Mouse (Mus musculus) embryo, embryonic 10 days (tissue): ENCODE results near the gene Slain1.
"Not testable (repeated sequence)": the region's sequence is repeated elsewhere in the genome, so short reads cannot be mapped to it uniquely, and the experiment has no call there.

Source experiments
- DNase-seq: peaks from one replicate; pipeline ENCODE4 v3.0.0-alpha.2; 2015; ENCODE audit warnings: low spot score

Gene Slain1

DNA sequence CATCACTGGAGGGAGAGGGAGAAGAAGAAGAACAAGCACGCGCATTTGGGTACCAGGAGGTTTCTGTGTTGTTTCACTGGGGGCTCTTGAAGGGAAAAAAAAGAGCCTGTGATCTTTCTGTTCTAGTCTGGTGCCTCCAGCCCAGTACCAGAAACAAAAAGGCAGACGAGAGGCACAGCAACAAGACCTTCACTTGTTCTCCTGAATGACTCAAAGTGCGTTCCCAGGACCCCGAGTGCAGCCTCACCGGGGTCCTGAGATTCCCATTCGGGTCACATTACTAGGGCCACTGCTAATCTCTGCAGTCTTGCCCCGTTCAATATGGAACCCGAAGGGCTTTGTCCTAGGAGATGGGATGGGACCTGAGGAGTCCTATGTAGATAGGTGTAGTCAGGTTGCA is 73.3 kb downstream of the Slain1 start:
- DNase-seq = no peak

DNA sequence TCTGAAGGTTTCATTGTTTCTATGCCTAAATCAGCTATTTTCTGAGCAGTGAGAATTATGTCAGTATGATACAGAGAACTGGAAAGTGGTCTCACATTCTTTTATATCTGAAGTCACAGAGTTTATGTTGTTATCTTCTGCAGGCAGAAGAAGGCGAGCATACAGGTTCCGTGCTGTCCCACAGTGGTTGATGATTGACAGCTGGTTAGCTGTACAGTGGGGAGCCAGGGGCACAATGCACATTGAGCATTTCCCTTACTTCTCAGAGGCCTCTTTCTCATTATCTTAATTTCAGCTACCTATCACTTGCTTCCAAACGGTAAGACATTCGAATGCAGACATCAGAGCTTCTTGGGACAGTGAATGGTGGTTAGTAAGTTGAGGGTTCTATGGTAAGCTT is 73.8 kb downstream of the Slain1 start:
- no peak for DNase-seq

DNA sequence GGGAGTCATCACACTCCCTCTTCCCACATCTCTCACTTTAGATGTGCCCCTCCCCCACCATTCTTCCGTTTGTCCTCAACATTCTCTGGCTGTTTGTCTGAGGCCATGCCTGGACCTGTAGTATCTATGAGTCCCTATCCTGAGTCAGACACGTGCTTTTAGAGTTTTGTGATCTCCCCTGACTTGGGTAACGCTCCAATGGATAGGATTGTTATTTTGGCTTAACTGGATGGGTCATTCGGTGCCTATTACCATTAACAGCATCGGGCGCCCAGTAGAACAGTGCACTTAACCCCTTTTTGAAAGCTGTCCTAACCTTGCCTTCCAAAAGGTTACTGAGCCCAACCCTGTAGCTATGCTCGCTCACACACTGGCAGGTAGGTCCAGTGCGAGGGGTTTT is 78.5 kb downstream of the Slain1 start:
- no peak for DNase-seq

DNA sequence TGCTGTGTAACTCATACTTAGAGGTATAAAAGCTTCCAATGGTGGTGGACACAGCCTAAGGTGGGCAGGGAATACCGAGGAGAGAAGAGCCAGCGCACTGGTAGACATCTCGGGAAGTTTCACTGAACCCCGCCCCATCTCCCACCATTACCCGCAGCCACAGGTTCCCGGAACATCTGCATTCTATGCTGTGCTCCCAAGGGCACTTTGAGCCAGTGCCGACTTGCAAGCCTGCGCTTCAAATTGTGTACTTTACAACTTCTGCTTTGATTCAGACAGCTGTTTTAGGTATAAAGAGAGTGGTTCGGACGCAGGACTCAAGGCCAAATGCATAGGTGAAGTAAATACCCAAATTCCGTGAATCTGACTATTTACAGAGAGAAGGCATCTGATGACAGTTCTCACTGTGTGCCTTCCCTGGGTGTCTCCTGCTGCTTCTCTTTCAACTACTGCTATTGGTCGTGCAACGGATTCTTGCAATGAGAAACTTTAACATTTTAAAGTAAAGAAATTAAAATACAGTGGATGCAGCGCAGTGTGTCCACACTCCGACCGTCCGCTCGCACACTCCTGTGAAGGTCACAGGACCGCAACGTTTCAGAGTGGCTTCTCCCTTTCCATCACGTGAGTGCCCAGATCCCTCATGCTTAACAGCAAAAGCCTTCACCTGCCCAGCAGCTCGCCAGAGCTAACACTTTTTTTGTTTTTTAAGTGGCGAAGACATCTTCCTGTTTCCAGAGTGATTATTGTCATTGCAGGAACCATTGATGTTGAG is 79.1 kb downstream of the Slain1 start:
- DNase-seq = no peak

DNA sequence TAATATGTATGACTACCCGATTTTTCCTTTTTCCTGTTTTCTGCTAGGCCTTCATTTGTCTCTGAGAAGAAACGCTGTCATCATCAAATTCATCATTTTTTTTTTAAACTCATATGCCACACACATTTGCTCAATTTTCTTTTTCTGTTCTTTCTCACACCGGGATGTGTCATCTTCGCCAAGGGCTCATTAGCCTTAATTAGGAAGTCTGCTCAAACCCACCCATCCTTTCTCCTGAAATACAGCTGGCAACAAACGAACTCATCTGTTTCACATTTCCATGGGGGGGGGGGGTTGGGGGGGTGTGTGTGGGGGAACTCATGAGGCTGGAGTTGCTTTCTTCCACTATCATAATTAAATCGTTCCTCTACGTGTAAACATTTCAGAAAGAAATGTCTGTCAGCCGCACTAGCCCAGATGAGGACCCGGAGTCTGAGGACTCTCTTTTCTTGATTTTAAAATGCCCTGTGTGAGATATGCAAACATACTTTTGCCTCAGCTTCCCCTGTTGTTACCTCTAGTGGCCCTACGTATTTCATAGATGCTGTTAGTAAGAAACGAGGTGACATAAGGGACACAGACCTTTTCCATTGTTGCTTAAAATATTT is 79.8 kb downstream of the Slain1 start:
- DNase-seq = no peak

DNA sequence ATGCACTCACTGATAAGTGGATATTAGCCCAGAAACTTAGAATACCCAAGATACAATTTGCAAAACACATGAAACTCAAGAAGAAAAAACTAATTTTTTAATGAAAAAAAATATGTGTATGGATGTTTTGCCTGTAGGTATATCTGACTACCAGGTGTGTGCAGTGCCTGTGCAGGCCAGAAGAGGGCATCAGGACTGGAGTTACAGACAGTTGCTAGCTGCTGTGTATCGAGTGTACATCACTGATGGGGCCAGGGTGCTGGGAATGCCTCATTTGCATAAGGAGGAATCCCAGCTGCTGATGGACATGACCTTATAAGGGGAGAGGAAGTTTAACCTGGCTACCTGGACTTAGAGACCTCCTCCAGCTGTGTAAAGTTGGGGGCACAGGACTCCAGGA is 82.6 kb downstream of the Slain1 start:
- no peak for DNase-seq

DNA sequence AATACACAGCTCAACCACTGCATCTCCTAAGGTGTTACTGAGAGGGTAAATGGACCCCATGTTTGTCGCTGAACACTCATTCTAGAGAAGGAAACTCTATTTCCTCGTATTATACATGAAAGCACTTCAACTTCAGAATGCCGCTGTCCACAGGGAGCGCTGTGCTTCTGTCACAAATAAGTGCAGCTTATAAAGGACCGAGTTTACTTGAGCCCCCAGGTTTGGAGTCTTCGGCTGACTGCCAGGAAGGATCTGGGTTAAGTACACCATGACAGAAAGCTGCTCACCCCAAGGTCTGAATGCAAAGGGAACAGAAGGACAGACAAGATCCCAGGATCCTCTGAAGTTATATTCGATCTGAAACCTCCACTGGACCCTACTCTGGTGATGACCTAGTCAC is 91.2 kb downstream of the Slain1 start:
- DNase-seq = no peak

DNA sequence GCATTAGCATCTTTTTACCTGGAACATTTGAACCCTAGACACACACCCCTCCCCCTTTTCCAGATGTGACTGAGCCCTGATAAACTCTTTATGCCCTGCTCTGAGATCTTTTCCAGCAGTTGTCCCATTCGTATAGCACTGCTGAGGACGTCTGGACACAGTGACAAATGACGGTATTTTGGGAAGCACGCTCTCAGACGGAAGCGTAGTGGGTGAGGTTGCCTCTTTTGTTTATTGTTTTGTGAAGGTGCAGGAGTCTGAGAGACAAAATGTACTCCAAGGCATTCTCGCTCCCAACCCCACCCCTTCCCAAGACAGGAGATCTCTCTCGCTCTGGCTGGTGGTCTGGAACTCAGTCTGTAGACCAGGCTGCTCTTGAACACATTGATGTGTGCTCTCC is 92.1 kb downstream of the Slain1 start:
- DNase-seq = no peak

DNA sequence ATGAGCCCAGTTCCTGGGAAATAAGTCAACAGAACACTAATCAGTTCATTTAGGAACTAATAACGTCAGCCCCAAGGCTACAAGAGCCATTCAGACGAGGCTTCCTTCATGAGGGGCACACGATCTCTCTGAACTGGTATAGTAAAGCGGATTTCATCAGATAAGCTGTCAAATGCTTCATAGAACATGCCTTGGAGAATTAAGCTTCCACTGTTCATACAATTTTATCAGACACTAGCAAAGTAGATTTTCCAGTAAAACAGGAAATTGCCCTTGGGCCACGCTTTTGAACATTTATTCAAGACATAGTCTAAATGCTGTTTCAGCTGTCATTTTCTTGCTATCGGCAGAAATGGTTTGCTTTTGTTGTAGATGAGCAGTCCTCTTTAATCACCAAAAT is 97.3 kb downstream of the Slain1 start:
- DNase-seq = no peak

DNA sequence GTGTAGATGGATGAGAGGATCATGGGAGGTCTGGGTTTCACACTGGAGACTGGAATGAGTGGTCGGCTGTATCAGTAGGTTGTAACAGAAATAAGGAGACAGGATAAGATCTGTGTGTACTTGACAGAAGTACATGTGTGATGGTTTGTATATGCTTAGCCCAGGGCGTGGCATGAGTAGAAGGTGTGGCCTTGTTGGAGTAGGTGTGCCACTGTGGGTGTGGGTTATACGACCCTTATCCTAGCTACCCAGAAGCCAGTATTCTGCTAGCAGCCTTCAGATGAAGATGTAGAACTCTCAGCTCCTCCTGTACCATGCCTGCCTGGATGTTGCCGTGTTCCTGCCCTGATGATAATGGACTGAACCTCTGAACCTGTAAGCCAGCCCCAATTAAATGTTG is 100.6 kb downstream of the Slain1 start:
- DNase-seq = not testable (repeated sequence)

DNA sequence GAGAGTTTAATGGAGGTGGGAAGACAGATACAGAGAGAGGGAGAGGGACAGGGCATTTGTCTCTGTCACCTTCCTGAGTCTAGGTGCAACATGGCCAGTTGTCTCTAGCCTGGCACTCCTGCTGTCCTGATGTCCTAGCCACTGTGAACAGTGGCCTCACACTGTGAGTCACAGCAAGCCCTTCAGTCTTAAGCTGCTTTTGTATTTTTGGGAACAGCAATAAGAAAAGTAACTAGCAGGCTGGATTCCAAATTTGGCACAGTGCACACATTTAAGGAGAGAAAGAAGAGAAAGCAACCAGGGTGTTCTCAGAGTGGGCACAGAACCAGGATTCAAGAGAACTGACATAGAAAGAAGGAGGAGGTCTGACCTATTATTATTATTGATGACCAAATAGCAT is 101.4 kb downstream of the Slain1 start:
- DNase-seq = no peak

DNA sequence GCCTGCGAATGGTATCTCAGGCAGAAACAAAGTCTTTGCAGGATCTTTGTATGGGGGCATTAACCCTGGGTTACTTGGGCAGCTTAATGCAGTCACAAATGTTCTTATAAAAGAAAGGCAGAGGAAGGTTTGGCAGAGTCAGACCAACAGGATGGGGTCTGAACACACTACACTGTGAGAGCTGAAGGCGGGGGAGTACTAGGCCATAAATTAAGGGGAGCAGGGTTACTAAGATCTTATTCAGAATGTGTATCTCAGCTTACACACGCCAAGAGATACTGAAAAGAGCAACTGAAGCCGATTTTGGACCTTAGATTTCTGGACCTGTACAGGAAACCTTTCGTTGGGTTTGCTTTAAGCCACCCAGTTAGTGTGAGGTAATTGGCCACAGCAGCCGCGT is 102.7 kb downstream of the Slain1 start:
- no peak for DNase-seq

DNA sequence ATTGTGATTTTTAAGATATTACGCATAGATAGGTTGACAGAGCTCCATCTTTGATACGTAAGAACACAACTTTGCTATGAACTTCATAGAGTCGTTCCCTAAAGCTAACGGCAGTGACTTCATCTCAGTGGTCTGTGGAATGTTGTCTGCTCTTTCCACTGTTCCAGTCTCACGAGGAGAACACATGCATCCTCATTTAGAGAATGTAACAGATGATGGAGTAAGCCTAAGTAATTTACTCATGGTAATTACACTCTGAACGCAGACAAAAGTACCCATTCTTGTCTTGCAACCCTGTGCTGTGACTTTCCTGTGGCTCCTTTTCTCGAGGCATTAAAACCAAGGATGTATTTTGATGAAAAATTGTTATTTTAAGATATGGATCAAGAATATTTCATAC is 104.0 kb downstream of the Slain1 start:
- DNase-seq = no peak

DNA sequence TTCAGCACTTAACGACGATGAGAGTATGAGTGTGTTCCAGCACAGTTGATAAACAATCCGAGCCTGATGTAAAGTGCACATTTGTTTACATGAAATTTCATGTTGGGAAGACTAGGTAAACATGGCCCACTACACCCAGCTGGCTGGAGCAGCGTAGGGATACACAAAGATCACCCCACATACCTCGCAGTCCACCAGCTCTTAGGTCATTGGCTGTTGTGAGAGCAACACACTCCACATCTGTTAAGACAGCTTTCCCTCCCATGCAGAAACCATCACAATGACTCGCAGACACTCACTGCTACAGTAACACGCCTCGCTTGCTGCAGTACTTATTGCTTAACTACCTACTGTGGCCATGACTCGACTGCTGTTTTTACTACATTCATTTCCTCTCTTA is 104.4 kb downstream of the Slain1 start:
- no peak for DNase-seq
